Mouse (Mus musculus): ENCODE results near the gene Nnat. TPM values are rescaled to one million over a fixed set of nuclear protein-coding genes. Genes with fewer than 3 reads are reported as not detected.
A peak's percentile ranks its signal among the peaks of the same experiment; 100 is the strongest.

The Nnat gene
- polyA plus RNA-seq, 1 experiment from 2014 or later = 4,218 TPM

- H3K36me3 ChIP-seq = peaks cover 71% of the 10 kb centered on the region
Measured at GRCm38 (mm10) chr2:157558051-157558450, 1.8 kb upstream of the Nnat start.

DNA sequence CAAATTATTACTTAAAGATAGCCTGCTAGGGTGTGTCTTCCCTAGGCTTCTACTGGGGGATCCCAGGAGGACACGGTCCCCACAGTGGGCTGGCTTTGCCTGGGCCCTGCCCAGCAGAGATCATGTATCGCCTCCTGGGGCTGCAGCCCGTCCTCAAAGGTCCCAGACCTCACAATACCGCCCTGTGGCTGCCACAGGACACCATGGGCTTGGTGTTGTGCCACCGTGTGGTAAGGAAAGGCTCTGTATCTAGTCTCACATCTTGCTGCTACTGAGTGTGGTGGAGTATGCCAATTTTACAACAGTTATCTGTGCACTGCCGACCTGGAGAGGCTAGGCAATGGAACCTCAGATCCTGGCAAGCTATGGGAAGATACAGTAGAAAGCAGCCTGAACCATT lies 1.4 kb upstream of the Nnat start:
- ATAC-seq (ENCODE audit: low read depth) = 0 out of 2 replicates have a peak, but pooled peaks have one; percentile 4
- Histone ChIP-seq H3K27ac (replicated peaks) (peak overlapping the region; percentile 39; the same call in 1 of the 2 replicates), H3K36me3 (peaks cover 75% of the 10 kb centered on the region), H3K27me3 (no peaks in the 10 kb centered on the region), H3K4me1 (replicated peaks) (peaks cover 69% of the 10 kb centered on the region), H3K9me3 (peaks cover 53% of the 10 kb centered on the region), H3K4me2 (no peak overlapping the region; the same call in 1 of the 2 replicates), H3K4me3 (no peak overlapping the region), H3K9ac (peak overlapping the region; percentile 39; the same call in 1 of the 2 replicates)
- WGBS = 48% methylated on average over 6 of the region's 6 CpGs

More at GRCm38 (mm10) chr2:157558051-157558450, 1.8 kb upstream of the Nnat start:
- no peak for ATAC-seq (ENCODE audit: low read depth)
- Histone ChIP-seq H3K27me3 (no peaks in the 10 kb centered on the region), H3K9me3 (peaks cover 48% of the 10 kb centered on the region), H3K9ac (peak overlapping the region; percentile 39; the same call in 1 of the 2 replicates), H3K27ac (replicated peaks) (no peak overlapping the region), H3K4me3 (no peak overlapping the region), H3K4me2 (no peak overlapping the region), H3K4me1 (replicated peaks) (peaks cover 68% of the 10 kb centered on the region)
- WGBS = 73% methylated on average over 9 of the region's 9 CpGs

DNA sequence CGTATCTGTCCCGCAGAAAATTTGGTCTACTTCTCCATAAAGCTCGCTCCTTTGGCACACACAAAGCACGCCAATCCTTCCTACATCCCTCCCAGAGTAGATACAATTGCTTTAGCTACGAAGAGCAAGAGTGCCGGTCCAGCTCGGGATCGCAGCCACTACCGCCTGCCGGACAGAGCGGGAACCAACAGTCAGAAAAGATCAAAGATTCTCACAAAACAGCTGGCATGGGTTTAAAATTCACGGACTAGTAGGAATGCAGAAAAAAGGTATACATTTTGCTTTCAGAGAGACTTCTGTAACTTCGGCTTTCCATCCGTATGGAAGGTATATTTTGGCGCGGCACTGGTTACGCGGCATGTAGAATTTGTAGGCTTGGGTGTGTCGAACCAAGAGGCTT lies 438 bp upstream of the Nnat start:
- Histone ChIP-seq H3K27ac (replicated peaks) (peak overlapping the region; percentile 91), H3K9me3 (peaks cover 53% of the 10 kb centered on the region), H3K4me3 (peak overlapping the region; percentile 59), H3K27me3 (no peaks in the 10 kb centered on the region), H3K4me2 (peak overlapping the region; percentile 79), H3K4me1 (replicated peaks) (peaks cover 69% of the 10 kb centered on the region), H3K36me3 (peaks cover 84% of the 10 kb centered on the region), H3K9ac (peak overlapping the region; percentile 60)
- ATAC-seq (ENCODE audit: low read depth) = no peak
- 50% methylated on average over 19 of the region's 19 CpGs for WGBS

DNA sequence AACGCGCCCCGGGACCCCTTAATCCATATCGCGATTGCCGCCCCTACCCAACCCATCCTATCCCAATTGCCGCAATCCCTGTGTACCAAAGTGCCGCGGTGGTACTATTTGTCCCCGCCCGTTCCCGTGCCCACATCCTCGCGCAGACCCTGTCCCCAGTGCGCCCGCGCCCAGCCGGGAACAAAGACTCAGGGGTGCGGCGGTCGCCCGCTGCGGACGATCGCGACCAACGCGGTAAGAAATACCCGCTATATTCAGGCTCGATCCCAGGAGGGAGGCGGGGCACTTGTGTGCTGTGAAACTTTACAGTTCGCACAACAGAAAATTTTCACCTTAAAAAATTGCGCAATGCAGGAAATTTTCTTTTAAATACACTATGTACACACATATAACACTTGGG lies 424 bp downstream of the Nnat start:
- ATAC-seq (ENCODE audit: low read depth) = peak; percentile 16
- peaks cover 74% of the 10 kb centered on the region for H3K4me1 ChIP-seq (replicated peaks)
- WGBS = 37% methylated on average over 33 of the region's 33 CpGs

DNA sequence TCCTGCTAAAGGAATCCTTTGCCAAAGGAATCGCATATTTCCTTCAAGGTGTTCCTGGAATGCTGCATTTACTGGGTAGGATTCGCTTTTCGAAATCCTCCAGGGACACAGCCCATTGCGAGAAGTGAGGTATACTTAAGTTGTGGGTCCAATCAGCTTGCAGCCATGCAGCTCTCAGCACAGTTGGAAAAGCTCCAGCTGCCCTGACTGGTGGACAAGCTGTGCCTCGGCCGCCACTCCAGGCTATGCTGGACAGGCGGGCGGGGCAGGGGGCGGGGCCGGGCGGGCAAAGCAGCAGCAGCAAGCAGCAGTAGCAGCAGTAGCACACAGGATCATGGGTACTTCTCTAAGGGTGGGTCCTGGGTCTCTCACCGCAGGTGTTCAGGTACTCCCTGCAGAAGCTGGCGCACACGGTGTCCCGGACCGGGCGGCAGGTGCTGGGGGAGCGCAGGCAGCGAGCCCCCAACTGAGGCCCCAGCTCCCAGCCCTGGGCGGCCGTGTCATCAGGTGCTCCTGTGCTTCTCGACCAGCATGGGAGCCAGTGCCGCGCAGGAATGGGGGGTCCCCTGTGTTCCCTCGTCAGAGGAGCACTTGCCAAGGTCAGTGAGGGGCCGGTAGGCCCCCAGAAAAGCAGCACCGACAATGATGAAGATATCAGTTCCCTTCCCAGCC lies 1.4 kb downstream of the Nnat start:
- Histone ChIP-seq H3K9ac (peak overlapping the region; percentile 88), H3K4me1 (replicated peaks) (peaks cover 67% of the 10 kb centered on the region), H3K27me3 (no peaks in the 10 kb centered on the region), H3K27ac (replicated peaks) (peak overlapping the region; percentile 91), H3K36me3 (peaks cover 76% of the 10 kb centered on the region), H3K4me3 (peak overlapping the region; percentile 59), H3K4me2 (peak overlapping the region; percentile 79), H3K9me3 (peaks cover 53% of the 10 kb centered on the region)
- peak; percentile 25; the same call in 1 of the 2 replicates for ATAC-seq (ENCODE audit: low read depth)
- WGBS = 55% methylated on average over 27 of the region's 27 CpGs

More for the DNA sequence above, 424 bp downstream of the Nnat start:
- Histone ChIP-seq H3K27ac (replicated peaks) (peak overlapping the region; percentile 91), H3K9ac (peak overlapping the region; percentile 88), H3K9me3 (peaks cover 53% of the 10 kb centered on the region), H3K4me3 (peak overlapping the region; percentile 59), H3K36me3 (peaks cover 84% of the 10 kb centered on the region), H3K27me3 (no peaks in the 10 kb centered on the region), H3K4me2 (peak overlapping the region; percentile 79)

DNA sequence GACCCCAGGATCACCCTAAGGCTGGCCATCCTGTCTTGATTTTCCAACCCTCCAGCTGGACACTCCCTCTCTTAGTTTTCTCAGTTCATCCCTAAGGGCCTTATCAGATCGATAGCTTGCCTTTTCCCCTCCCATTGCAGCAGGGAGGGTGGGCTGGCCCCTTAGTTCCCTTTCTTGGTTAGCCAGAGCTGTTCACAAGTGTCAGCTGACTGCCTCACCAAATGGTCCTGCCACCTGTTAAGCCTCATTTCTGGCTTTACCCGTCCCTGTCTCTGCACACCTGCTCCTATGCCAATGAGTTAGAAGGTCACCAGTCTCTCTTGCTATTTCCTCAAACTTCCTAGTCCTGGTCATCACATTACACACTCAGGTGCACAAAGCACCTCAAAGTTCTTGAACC lies 3.2 kb downstream of the Nnat start:
- H3K9ac ChIP-seq = 0 out of 2 replicates have a peak overlapping the region, but pooled peaks have one; percentile 88
- no peaks in the 10 kb centered on the region for H3K27me3 ChIP-seq
- H3K4me3 ChIP-seq = peak overlapping the region; percentile 59; the same call in 1 of the 2 replicates
- no peak for ATAC-seq (ENCODE audit: low read depth)
- H3K4me1 ChIP-seq (replicated peaks) = peaks cover 66% of the 10 kb centered on the region
- H3K36me3 ChIP-seq = peaks cover 59% of the 10 kb centered on the region
- H3K9me3 ChIP-seq = peaks cover 51% of the 10 kb centered on the region
- peak overlapping the region; percentile 79 for H3K4me2 ChIP-seq
- 48% methylated on average over 2 of the region's 2 CpGs for WGBS
- H3K27ac ChIP-seq (replicated peaks) = peak overlapping the region; percentile 91

- H3K4me2 ChIP-seq = peak overlapping the region; percentile 88
- no peak overlapping the region for H3K27ac ChIP-seq (replicated peaks)
Measured at GRCm38 (mm10) chr2:157564723-157565122, 4.8 kb downstream of the Nnat start.

DNA sequence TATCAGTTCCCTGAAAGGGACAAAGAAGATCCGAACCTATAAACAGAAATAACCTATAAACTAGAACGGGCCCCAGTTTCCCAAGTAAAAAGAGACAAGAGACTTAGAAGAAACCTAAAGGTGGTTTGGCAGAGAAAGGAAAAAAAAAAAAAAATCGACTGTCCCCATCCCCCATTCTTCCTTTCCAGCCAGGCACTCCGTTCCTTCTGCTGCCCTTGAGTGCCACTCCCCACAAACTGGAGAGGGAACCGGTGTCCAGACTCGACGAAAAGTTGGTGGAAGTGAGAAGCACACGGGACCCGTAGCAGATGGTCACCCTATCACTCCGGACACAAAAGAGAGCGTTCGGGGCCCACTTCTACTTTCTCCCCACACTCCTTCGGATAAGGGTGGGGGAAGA lies 5.6 kb downstream of the Nnat start:
- Histone ChIP-seq H3K9me3 (peaks cover 27% of the 10 kb centered on the region), H3K4me1 (replicated peaks) (peaks cover 55% of the 10 kb centered on the region)
- no peak for ATAC-seq (ENCODE audit: low read depth)

More at GRCm38 (mm10) chr2:157564723-157565122, 4.8 kb downstream of the Nnat start:
- no peak for ATAC-seq (ENCODE audit: low read depth)
- Histone ChIP-seq H3K9me3 (peaks cover 34% of the 10 kb centered on the region), H3K9ac (peak overlapping the region; percentile 91), H3K4me3 (peak overlapping the region; percentile 70), H3K27me3 (no peaks in the 10 kb centered on the region), H3K4me1 (replicated peaks) (peaks cover 55% of the 10 kb centered on the region), H3K36me3 (peaks cover 43% of the 10 kb centered on the region)
- WGBS = 87% methylated on average over 4 of the region's 4 CpGs

DNA sequence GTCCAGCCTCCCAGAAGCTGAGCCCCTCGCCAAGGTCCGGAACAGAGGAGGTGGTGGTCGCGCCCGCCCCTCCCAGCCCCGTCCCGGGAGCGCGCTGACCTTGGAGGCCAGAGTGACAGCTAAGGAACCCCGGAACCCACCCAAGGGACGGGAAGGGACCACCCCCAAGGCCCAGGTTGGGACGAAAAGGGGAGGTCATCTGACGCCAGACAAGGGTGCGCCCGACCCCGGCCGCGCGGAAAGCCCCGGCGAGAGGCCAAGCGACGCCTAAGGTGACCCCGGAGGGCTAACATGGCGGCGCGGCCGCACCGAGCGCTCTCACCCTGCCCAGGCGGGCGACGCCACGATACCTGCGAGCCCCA lies 6.0 kb downstream of the Nnat start:
- under 1% methylated on average over 35 of the region's 35 CpGs for WGBS
- Histone ChIP-seq H3K36me3 (peaks cover 35% of the 10 kb centered on the region), H3K9ac (peak overlapping the region; percentile 91)

More for the DNA sequence above, 5.6 kb downstream of the Nnat start:
- 7% methylated on average over 13 of the region's 13 CpGs for WGBS
- peaks cover 36% of the 10 kb centered on the region for H3K36me3 ChIP-seq
- peak overlapping the region; percentile 70 for H3K4me3 ChIP-seq
- H3K27me3 ChIP-seq = no peaks in the 10 kb centered on the region
- peak overlapping the region; percentile 88 for H3K4me2 ChIP-seq
- peak overlapping the region; percentile 90 for H3K27ac ChIP-seq (replicated peaks)
- peak overlapping the region; percentile 91 for H3K9ac ChIP-seq

DNA sequence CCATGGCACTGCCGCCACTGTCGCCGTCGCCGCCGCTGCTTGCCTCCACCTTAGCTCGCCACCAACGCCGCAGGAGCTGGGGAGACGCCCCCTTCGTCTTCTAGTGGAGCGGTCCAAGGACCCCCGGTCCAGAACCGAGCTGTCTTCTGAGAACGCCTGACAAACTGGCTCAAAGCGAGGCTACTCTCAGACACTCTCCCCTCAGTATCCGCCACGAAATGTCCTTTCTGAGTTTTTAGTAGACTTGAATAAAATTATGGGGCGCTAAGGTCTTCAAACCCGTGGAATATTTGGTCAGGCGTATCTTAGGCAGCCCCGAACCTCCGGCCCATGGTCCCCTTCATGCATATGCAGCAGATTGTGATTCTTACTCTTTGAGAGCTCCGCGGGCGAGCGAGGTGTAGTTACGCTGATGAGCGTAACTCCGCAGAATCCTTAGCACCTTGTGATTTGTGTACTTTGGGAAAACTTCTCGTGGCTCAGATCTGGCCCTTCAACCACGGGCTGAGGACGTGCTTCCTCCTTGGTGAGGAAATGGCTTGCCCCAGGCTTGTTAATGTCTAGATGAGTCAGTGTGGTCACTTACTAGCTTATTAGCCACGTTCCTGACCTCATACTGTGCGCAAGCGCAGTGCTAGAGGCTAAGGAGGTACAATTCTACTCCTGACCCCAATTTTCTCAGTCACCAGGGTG lies 6.5 kb downstream of the Nnat start:
- ATAC-seq (ENCODE audit: low read depth) = peak; percentile 84

More for the DNA sequence above, 6.0 kb downstream of the Nnat start:
- H3K9me3 ChIP-seq = peaks cover 24% of the 10 kb centered on the region
- H3K4me3 ChIP-seq = peak overlapping the region; percentile 70
- H3K4me1 ChIP-seq (replicated peaks) = peaks cover 55% of the 10 kb centered on the region
- peak overlapping the region; percentile 88 for H3K4me2 ChIP-seq
- H3K27ac ChIP-seq (replicated peaks) = peak overlapping the region; percentile 90
- ATAC-seq (ENCODE audit: low read depth) = peak; percentile 37; the same call in 1 of the 2 replicates
- H3K27me3 ChIP-seq = no peaks in the 10 kb centered on the region

GRCm38 (mm10) chr2:157567235-157567961 lies 7.5 kb downstream of the Nnat start:
- H3K4me3 ChIP-seq = peak overlapping the region; percentile 70
- 88% methylated on average over 11 of the region's 11 CpGs for WGBS
- peak overlapping the region; percentile 90; the same call in 1 of the 2 replicates for H3K27ac ChIP-seq (replicated peaks)
- peaks cover 19% of the 10 kb centered on the region for H3K36me3 ChIP-seq
- H3K27me3 ChIP-seq = no peaks in the 10 kb centered on the region
- peak overlapping the region; percentile 91 for H3K9ac ChIP-seq
- H3K9me3 ChIP-seq = peaks cover 9% of the 10 kb centered on the region; the same call in 1 of the 2 replicates
- H3K4me2 ChIP-seq = peak overlapping the region; percentile 88
- ATAC-seq (ENCODE audit: low read depth) = no peak
- peaks cover 50% of the 10 kb centered on the region for H3K4me1 ChIP-seq (replicated peaks)

More for the DNA sequence above, 6.5 kb downstream of the Nnat start:
- peak overlapping the region; percentile 90 for H3K27ac ChIP-seq (replicated peaks)
- H3K36me3 ChIP-seq = peaks cover 29% of the 10 kb centered on the region
- H3K9me3 ChIP-seq = peaks cover 19% of the 10 kb centered on the region
- no peaks in the 10 kb centered on the region for H3K27me3 ChIP-seq
- H3K4me1 ChIP-seq (replicated peaks) = peaks cover 60% of the 10 kb centered on the region
- WGBS = under 1% methylated on average over 36 of the region's 36 CpGs
- H3K9ac ChIP-seq = peak overlapping the region; percentile 91
- H3K4me2 ChIP-seq = peak overlapping the region; percentile 88
- H3K4me3 ChIP-seq = peak overlapping the region; percentile 70

Data from neural tube, embryonic 13.5 days (tissue).